Mouse (Mus musculus) gastrocnemius, postnatal 14 days (tissue): ENCODE results near the gene Eid2b. TPM values are rescaled to one million over a fixed set of nuclear protein-coding genes. Genes with fewer than 3 reads are reported as not detected.
A peak's percentile ranks its signal among the peaks of the same experiment; 100 is the strongest.

ENCODE experiments used
- DNase-seq: peaks from one replicate; pipeline ENCODE4 v3.0.0; 2021; ENCODE audit warnings: mixed read lengths
- intact Hi-C: fragments of 180-260 bp; cut with DNase I; formaldehyde crosslinking; loops from one replicate; pipeline ENCODE4 v1.15.1; 2025; ENCODE audit warnings: low total_unique reads
- total RNA-seq, 2 experiments: library from RNA; stranded (reverse); gene quantifications; 2 replicates each; pipeline ENCODE4 v1.2.3; 2021

Eid2b gene
- total RNA-seq, 2 experiments from 2014 or later = 5.6 to 5.9 TPM

DNA sequence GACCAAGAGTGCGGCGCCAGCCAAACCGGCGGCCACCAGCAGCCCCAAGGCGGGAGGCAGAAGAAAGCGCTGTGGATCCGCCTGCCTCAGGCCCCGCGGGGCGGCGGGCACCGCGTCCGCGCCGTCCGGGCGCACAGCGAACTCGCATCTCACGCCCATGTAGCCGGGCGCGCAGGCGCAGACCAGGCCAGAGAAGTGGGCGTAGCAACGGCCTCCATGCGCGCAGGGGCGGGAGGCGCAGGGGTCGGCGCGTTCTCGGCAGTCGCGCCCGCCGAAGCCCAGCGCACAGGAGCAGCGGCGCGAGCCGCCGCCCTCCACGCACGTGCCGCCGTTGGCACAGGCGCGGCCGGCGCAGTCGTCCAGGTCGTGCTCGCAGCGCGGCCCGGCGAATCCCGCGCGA lies 16.9 kb downstream of the Eid2b start:
- peak; percentile 66 for DNase-seq
- intact Hi-C loops = no loop called here

DNA sequence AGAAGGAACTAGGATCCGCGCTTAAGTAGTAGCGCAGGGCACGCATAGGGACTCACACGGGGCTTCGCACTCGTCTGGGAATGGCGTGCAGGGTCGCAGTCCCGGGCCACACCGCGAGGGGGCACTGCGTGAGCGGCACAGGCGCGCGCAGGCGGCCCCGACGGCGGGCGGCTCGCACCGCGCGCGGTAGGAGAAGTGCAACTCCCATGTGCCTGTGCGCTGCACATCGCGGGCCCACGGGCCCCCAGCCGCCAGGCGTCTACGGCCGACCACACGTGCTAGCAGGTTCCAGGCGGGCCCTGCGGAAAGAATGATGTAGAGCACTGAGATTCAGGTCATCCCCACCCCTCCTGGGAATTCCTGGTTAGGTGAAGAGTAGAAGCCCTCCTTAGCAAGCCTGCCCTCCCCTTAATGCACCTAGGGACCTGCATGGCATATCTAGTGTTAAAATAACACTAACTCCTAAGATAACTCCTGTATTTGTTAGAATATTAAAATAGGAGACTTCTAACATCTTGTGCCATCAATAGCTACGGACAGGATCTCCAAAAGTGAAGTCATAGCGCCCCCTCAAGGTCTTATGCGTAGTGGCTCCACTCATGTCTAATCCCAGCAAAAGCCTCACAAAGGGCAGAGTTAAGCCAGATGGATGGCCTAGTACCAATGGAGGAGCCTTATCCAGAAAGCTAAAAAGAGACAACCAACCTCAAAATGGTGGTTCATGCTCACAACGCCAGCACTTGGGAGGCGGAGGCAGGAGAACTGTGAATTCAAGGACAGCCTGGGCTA lies 21.5 kb downstream of the Eid2b start:
- intact Hi-C loops = no loop called here
- DNase-seq = peak; percentile 27

DNA sequence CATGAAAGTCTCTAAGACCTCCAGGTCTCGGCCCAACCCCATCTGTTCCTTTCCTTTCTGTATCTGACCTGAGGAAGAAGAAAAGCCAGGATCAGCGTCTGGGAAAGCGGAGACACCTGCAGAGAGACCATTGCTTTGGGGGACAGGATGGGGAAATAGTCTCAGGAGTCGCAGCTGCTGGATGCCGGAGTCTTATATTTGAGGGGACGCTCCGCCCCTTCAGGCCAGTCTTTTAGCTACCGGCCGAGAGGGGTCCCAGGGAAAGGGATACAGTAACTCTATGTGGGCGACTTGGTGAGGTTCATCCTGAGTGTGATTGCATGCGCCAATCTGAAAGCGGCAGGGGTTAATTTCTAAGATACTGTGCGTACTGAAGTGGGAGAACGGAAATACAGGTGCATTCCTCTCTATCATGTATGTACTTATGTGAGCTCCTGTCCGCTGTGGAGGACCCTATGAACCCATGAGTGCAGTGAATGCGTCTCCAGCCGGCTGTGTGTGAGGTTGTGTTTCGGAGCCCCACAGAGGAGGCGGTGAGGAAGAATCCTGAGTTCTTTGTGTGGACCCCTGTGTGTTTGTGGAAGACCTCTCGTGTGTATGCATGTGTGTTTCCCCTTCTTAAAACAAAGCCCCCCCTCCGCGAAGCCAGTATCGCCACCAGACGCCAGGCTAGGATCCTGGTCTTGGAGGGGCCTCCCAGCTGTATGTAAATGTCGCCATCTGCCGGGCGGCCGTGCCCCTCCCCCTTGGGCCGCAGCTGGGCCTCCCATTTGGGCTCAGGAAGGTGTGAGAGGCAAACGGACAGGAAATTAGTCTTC lies 24.3 kb downstream of the Eid2b start, which contains the start of gene Dll3:
Gene Dll3, minus strand, starts transcription at position 623 of the 818 bp plus-strand sequence.
- peak; percentile 47 for DNase-seq
- intact Hi-C loops = loop anchor here (5.0 to 10.0 kb wide), 2 partner anchors 87 to 155 kb away; no protein-coding TSS in a partner anchor

DNA sequence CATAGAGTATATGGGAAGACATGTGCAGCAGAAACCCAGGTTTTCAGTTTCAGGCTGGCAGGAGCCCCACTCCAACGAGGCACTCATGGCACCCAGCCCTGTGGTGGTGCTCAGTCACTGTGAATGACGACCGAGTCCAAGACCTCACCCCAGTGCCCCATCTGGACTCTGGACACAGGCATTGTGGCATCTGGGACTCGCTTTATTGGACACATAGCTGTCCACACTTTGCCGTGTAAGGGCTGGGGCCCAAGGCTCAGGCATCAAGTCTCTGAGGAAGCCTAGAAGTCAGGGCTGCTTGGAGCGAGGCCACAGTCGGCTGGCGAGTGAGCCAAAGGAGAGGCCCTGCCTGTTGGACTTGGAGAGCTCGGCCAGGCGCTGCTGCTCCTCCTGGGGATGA lies 28.1 kb downstream of the Eid2b start:
- intact Hi-C loops = loop anchor here (10.0 kb wide), 1 partner anchor 91 kb away; no protein-coding TSS in a partner anchor
- no peak for DNase-seq

DNA sequence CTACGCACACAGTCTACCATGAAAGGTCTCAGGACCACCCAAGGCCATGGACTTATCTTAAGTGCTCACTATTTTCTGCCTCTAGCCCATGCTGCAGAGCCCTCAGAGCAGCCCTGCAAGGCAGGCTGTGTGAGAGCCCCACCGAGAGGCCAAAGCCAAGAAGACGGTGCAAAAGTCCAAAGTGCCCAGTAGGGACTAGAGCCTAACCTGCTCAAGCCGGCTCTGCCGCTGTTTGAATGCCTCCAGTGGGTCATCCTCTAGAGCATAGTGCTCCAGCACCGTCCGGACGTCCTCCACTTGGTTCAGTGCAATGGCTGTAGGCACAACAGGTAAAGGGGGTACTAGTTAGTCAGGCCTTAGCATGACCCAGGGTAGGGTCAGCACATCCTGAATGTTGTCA lies 28.7 kb downstream of the Eid2b start:
- intact Hi-C loops = loop anchor here (10.0 kb wide), 1 partner anchor 91 kb away; no protein-coding TSS in a partner anchor

DNA sequence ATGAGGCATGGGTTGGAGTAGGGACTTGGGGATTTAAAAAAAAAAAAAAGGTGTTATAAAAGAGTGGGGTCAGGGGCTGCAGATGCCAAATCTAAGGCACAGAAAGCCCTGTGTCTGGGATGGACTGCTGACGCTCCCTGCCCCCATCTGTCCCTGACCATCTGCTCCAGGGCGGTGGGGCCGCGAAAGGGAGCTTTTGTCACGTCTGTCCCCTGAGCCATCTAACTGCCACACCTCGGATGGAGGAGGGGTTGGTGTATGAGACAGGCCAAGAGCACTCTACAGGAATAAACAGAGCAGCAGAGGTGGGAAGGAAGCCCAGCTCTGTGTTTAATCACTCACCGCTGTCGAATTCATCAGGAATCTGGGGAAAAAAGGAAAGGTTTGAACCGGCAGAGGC lies 32.2 kb downstream of the Eid2b start:
- intact Hi-C loops = loop anchor here (10.0 kb wide), 1 partner anchor 95 kb away; no protein-coding TSS in a partner anchor
- no peak for DNase-seq

More for the DNA sequence above, 28.7 kb downstream of the Eid2b start:
- no peak for DNase-seq

DNA sequence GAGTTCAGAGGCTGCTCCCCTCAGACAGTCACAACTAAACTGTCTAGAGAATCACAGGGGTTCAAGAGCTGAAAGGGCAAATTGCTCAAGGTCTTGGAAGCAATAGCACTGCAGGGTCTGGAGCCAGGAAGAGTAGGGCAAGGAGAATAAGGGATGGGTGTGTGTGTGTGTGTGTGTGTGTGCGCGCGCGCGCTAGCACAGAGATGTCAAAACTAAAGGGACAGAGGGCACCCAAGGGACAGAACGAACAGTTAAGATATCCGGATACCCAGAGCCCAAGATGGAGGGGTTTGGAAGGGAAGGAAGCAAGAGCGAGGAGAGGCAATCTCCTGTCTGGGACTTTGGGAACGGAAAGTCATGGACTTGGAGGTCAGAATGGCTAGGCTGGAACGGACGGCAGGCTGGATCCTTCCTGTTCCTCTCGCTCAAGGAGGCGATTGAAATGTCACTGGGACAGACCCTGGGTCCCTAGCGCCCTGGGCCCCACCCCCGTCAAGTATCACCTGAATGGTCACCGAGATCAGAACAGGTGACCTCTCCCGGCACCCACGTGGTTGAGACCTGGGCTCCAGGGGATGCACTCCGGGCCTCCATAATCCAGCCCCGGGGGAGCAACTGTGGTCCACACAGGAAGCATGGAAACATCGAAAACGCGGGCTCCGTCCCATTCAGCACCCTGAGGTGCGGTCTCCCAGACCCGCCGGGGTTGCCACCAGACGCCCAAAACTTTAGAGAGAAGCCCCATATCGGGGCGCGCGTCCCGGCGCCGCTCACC lies 33.8 kb downstream of the Eid2b start:
- intact Hi-C loops = no loop called here

DNA sequence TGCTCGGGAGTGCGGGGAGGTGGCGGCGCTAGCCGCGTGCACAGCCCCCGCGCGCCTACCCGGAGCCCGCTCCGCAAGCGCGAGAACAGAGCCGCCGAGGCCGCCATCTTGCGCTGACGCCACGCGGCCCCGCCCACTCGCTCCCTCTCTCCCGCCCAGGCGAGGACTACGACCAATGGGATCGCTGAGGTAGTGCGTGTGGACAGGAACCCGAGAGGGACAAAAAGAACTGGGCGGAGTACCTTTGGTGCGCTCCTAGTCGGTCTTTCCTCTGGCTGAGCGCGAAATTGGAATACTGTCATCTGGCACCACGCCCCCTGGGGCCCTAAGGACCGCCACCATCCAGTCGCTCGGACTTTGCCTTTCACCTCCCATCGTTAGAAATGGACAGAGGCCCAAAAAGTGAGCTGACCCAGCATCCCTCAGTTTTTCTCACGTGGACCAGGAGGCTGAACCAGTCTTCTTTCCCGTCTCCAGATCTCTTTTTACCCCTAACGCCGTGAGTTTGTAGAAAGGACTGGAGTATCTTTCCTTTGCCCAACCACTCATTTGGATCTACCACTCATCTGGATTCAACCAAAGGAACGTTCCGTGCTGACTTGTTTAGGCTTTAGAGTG lies 34.5 kb downstream of the Eid2b start, which contains the start of gene Timm50:
Gene Timm50, minus strand, starts transcription at position 147 of the 618 bp plus-strand sequence.
- peak; percentile 98 for DNase-seq
- intact Hi-C loops = no loop called here

More for the DNA sequence above, 33.8 kb downstream of the Eid2b start:
- no peak for DNase-seq

DNA sequence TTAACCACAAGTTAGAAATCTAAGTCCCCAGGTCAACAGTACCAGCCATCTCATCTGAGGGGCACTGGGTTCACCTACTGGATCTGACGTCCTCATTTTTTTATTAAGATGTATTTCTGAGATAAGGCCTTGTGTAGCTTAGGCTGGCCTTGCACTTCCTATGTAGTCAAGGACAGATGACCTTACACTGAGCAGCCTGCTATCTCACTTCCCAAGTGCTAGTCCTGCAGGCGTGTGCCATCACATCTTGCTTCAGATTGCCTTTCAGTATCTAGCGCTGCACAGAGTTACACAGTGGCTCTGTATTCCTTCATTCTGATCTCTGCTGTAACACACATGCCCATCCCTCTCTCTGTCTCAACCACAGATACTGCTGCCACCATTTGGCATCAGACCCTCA lies 40.5 kb downstream of the Eid2b start:
- DNase-seq = no peak
- intact Hi-C loops = no loop called here

DNA sequence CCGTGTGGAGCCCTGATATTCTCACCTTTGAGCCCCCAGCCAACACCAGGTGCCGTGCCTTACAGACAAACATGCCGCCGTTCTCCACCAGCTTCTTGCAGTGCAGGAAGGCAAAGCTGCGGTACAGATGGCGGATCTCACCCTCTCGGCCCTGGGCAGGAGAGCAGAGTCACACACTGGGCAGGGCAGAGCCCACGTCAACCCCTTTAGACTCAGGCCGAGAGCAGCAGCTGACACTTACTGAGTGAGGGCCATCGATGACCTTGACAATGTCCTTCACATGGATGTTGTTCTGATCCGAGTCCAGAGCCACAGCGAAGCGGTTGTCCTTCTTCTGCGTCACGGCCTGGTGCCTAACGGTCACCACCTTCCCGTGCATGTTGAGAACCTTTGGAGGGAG lies 41.2 kb downstream of the Eid2b start:
- DNase-seq = no peak
- intact Hi-C loops = no loop called here

DNA sequence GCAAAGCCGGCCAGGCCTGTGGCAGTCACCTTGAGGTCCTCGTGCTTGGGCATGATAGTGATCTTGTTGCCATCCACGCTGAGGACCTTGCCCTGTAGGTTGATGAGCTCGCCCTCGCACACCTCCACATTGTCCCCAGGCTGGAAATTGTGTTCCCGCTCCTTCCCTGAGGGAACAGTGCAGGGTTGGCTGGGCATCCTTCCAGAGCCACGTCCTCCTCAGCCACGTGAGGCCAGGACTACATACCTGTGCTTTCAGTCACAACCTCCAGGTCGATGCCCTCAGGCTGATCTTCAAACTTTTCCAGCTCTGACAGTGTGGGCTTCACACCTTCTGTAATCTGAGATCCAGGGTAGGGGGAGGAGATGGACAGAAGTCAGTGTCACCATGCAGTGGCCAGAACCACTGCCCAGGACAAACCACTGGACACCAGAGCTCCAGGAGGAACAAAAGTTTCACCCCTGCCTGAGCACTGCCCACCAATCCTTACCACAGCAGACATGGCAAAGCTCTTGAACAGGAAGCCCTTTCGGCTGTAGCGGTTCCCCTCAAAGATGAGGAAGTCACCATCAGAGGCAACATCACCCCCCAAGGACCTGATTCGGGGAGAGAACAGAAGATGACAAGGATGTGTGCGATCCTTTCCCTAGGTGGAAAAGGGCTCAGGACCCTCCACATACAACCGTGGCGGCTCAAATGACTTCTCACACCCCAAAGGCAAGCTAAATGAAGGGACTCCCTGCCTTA lies 44.6 kb downstream of the Eid2b start:
- no peak for DNase-seq
- intact Hi-C loops = no loop called here

DNA sequence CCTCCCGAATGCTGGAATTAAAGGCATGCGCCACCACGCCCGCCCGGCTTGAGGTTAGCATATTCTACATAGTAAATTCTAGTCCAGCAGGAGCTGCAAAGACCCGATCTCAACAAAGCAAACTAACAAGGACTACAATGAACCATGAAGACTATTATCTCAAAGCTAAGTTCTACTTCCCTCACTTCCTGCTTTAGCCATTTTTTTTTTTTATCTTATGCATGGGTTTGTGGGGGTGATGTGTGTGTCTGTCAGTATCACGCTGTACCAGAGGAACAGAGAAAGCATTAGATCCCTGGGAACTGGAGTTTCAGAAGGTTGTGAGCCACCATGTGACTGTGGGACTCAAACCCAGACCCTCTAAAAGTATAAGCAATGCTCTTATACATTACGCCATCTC lies 47.8 kb downstream of the Eid2b start:
- no peak for DNase-seq
- intact Hi-C loops = no loop called here

DNA sequence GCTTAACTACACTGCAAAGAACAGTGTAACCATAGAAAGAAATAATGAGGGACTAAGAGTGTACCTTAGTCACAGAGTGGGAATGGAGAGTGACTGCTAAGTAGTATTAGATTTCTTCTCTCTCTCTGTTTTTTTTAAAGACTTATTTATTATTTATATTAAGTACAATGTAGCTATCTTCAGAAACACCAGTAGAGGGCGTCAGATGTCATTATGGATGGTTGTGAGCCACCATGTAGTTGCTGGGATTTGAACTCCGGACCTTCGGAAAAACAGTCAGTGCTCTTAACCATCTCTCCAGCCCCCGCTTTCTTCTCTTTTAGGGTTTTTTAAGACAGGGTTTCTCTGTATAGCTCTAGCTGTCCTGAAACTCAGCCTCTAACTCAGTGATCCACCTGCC lies 48.9 kb downstream of the Eid2b start:
- DNase-seq = no peak
- intact Hi-C loops = no loop called here

DNA sequence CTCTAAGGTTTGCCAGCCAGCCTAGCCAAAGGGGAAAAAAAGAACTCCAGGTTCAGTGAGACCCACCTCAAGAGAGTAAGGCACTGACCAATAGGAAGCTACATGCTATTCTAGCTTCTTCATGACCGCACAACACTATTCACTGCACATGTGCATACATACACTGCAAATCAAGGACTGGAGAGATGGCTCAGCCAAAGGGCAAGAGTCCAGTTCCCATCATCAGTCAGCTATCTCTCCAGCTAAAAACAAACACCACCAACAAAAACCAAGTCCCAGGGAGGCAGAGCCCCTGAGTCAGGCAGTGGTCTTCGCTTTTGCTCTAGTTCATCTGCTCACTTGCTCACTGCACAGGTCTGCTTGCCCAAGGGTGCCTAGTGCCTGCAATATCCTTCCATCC lies 50.7 kb downstream of the Eid2b start:
- intact Hi-C loops = no loop called here
- no peak for DNase-seq

Other genes with a start within 250 kb of the Eid2b start
- 100 to 1,000 TPM; 104 to 107 TPM for gene Psmc4, start 227.6 kb upstream of the Eid2b start, total RNA-seq
- gene Fcgbp, start 206.5 kb upstream of the Eid2b start, total RNA-seq = under 1 TPM in 1 of 2 experiments, not detected in 1; 0.12 TPM
- not detected for gene 9530053A07Rik, start 148.3 kb upstream of the Eid2b start, total RNA-seq
- 10 to 100 TPM; 23.7 to 31.0 TPM for gene Fbl, start 108.0 kb upstream of the Eid2b start, total RNA-seq
- gene Dyrk1b, start 98.3 kb upstream of the Eid2b start, total RNA-seq = 100 to 1,000 TPM; 129 to 156 TPM
- gene Eid2, start 9.9 kb upstream of the Eid2b start, total RNA-seq = 1 to 10 TPM; 6.9 to 8.9 TPM
- not detected for gene Selenov, start 13.4 kb downstream of the Eid2b start, total RNA-seq
- not detected for gene Dll3, start 24.5 kb downstream of the Eid2b start, total RNA-seq
- gene Timm50, start 34.3 kb downstream of the Eid2b start, total RNA-seq = 10 to 100 TPM; 38.2 to 39.4 TPM
- 10 to 100 TPM; 60.0 to 60.1 TPM for gene Supt5, start 61.0 kb downstream of the Eid2b start, total RNA-seq
- 100 to 1,000 TPM; 522 to 620 TPM for gene Rps16, start 72.9 kb downstream of the Eid2b start, total RNA-seq
- gene Plekhg2, start 94.9 kb downstream of the Eid2b start, total RNA-seq = 10 to 100 TPM; 15.0 to 15.7 TPM
- 10 to 100 TPM in 1 of 2 experiments, 1 to 10 TPM in 1; 5.9 to 11.6 TPM for gene Zfp36, start 102.5 kb downstream of the Eid2b start, total RNA-seq
- gene Med29, start 115.0 kb downstream of the Eid2b start, total RNA-seq = 10 to 100 TPM; 20.7 to 20.9 TPM
- 10 to 100 TPM; 32.9 to 34.8 TPM for gene Paf1, start 115.2 kb downstream of the Eid2b start, total RNA-seq
- gene Gmfg, start 159.7 kb downstream of the Eid2b start, total RNA-seq = 1 to 10 TPM; 5.3 to 5.9 TPM
- gene Lrfn1, start 174.2 kb downstream of the Eid2b start, total RNA-seq = 1 to 10 TPM; 1.2 to 1.4 TPM
- gene Ifnl2, start 232.7 kb downstream of the Eid2b start, total RNA-seq = not detected
- gene Ifnl3, start 245.1 kb downstream of the Eid2b start, total RNA-seq = not detected